Mouse (Mus musculus): Measurements from ENCODE around the gene Vmn2r29. TPM values are rescaled to one million over a fixed set of nuclear protein-coding genes. Genes with fewer than 3 reads are reported as not detected.

Vmn2r29 gene
- polyA plus RNA-seq, 1 experiment from 2014 or later = 0.08 TPM

Other genes with a start within 250 kb of the Vmn2r29 start
- gene Zfp954, start 125.8 kb downstream of the Vmn2r29 start, polyA plus RNA-seq (2016; fragmentation: Nextera tagmentation; extraction: Ambion mirVana) = 6.1 and 7.8 TPM in 2 replicates
- 0.99 and 1.1 TPM in 2 replicates for gene Zfp773, start 110.6 kb downstream of the Vmn2r29 start, polyA plus RNA-seq (2016; fragmentation: Nextera tagmentation; extraction: Ambion mirVana)
- gene Zfp418, start 76.0 kb downstream of the Vmn2r29 start, polyA plus RNA-seq (2016; fragmentation: Nextera tagmentation; extraction: Ambion mirVana) = 0.96 and 1.8 TPM in 2 replicates
- gene Zfp772, start 37.3 kb downstream of the Vmn2r29 start, polyA plus RNA-seq (2016; fragmentation: Nextera tagmentation; extraction: Ambion mirVana) = 4.9 and 5.1 TPM in 2 replicates
- gene Gm45844, start 31.0 kb upstream of the Vmn2r29 start, polyA plus RNA-seq (2016; fragmentation: Nextera tagmentation; extraction: Ambion mirVana) = 1.4 and 2.6 TPM in 2 replicates
- gene Clcn4, start 53.5 kb upstream of the Vmn2r29 start, polyA plus RNA-seq (2016; fragmentation: Nextera tagmentation; extraction: Ambion mirVana) = 44.6 and 45.7 TPM in 2 replicates
- gene Vmn2r30, start 90.3 kb upstream of the Vmn2r29 start, polyA plus RNA-seq (2016; fragmentation: Nextera tagmentation; extraction: Ambion mirVana) = not detected in 2 replicates
- gene Gm45783, start 127.2 kb upstream of the Vmn2r29 start, polyA plus RNA-seq (2016; fragmentation: Nextera tagmentation; extraction: Ambion mirVana) = not detected in 2 replicates
- gene Vmn2r31, start 152.4 kb upstream of the Vmn2r29 start, polyA plus RNA-seq (2016; fragmentation: Nextera tagmentation; extraction: Ambion mirVana) = not detected in 2 replicates
- not detected in 2 replicates for gene Vmn2r32, start 232.7 kb upstream of the Vmn2r29 start, polyA plus RNA-seq (2016; fragmentation: Nextera tagmentation; extraction: Ambion mirVana)

Data from heart, embryonic 12.5 days (tissue).